Mouse (Mus musculus): ENCODE data around the gene Cela3b. TPM values are rescaled to one million over a fixed set of nuclear protein-coding genes. Genes with fewer than 3 reads are reported as not detected.

Cela3b gene
- total RNA-seq, 2 experiments from 2014 or later: not detected

DNA sequence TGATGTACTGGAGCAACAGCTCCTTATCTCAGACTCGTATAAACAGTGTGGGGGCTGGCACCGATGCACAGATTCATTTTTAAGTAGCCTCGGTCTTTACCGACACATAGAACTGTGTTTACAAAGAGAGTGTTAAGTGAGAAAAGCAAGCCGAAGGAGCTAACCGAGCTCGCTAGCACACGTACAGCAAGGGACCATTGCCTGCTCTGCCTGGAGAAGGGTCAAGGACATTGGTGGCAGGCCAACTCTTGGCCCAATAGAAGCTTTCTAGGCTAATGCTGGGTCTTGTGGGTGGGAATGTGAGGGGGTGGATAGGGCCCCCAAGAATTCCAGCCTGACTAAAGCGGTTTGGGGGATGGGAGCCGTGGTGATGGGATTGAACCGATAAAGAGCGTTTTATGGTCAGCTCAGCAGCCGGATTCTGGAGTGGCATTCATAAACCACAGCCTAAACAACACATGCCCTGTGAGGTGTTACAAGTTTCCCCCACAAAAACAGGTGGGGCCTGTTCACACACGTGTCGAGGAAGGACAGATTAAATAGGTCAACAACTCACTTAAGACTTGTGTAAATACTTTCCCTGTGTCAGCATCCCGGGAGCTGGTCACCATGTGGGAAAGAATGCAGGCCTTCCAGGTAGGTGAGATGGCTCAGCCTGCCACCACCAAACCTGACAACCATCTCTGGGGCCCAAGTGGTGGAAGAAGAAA, 31.8 kb upstream of the Cela3b start:
- DNase-seq (ENCODE audit: extremely low spot score in 1 of 2, low spot score in 1 of 2): no peak

DNA sequence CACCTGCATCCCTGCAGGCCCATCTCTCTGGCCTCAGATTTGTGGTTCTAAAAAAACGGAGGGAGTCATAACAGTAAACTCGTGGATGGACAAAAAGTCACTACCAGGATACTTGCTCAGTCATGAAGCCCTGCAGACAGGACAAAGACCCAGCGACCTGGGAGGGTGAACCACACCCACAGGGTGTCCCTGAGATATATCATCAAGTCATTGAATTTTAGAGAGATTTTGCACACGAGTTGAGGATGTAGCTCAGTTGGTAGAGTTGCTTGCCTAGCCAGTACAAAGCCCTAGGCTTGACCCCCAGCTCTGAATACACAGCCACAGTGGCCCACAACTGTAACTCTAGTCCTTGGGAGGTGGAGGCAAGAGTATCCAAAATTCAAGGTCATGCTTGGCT, 30.9 kb upstream of the Cela3b start:
- DNase-seq (ENCODE audit: extremely low spot score in 1 of 2, low spot score in 1 of 2): no peak

DNA sequence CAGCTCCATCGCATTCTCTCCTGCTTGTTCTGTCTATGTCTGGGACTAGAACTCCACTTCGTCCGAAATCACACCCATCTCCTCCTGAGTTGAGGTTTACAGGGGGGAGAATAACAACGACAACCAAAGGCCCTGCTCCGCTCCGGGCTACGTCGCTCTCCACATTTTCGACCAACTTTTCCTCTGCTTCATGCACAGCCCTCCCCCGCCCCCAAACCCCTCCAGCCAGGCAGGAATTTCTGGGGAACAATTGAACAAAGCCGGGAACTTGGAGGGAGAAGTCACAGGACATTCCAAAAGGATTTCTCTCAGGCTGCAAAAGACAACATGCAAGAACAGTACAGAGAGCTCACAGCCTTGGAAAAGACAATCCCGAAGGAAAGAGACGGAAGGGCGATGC, 30.3 kb upstream of the Cela3b start:
- DNase-seq (ENCODE audit: extremely low spot score in 1 of 2, low spot score in 1 of 2): no peak

DNA sequence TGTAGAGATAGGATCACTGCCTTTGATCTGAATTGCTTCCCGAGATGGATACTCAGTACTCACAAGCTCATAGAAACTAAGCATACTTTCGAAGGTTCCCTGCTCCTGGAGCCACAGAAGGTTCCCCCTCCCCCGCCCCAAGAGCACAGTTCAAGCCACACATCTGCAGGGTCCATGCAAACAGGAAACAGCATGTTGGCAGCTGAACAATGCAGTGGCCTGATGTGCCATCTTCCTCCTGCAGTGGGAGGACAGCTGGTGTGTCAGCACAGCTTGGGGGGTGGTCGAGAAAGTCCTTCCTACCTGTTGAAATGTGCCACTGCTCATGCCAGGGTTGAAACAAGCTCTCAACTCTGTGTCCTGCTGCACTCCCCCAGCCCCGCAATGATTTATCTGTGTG, 28.5 kb upstream of the Cela3b start:
- no peak for DNase-seq (ENCODE audit: extremely low spot score in 1 of 2, low spot score in 1 of 2)

DNA sequence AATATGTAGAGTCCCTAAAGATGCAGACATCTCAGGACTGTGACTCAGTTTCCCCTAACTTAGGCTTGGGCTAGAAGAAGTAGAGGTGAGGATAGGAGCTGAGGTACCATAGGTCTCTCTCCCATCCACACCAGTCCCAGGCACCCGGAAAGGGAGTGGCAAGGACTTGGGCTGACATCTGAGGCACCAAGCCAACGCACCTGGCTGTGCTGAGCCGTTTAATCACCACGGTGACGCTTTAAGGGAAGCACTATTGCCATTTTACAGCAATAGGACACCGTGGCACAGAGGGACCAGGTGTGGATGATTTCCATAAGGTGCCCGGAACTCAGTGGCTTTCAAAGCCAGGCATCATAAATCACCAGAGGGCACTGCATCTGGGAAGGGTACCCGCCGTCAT, 28.0 kb upstream of the Cela3b start:
- DNase-seq (ENCODE audit: extremely low spot score in 1 of 2, low spot score in 1 of 2): no peak

DNA sequence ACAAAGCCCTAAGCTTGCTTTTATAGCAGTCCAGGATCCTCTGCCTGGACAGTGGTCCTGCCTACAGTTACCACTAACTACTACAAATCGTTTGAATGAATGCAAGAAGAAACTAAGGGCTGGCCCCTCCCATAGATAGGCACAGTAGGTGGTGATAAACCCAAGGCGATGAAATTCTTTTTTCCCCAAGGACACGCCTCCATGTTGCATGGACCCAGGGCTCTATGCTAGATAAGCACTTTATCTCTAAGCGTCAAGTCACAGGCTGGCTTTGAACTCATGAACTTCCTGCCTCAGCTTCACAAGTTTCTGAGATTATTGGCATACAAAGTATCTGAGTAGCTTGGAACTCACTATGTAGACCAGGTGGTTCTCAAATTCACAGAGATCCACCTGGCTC, 27.0 kb upstream of the Cela3b start:
- no peak for DNase-seq (ENCODE audit: extremely low spot score in 1 of 2, low spot score in 1 of 2)

DNA sequence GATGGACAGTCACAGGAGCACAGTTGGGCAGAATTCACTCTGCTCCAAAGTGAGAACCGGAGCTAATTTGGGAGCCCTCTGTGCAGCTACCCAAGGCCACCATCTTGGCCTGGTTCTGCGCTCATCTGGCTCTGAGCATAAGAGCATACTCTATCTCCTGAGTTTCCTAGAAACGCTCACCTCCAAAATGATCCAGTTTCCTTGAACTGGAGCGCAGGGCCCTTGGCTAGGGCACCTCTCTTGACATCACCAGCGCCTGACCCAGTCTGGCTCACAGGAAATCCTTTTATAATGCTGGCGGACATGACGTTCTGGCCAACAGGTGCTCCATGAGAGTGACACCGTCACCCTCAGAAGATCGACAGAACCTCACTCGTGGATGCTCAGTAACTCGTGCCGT, 26.2 kb upstream of the Cela3b start:
- no peak for DNase-seq (ENCODE audit: extremely low spot score in 1 of 2, low spot score in 1 of 2)

DNA sequence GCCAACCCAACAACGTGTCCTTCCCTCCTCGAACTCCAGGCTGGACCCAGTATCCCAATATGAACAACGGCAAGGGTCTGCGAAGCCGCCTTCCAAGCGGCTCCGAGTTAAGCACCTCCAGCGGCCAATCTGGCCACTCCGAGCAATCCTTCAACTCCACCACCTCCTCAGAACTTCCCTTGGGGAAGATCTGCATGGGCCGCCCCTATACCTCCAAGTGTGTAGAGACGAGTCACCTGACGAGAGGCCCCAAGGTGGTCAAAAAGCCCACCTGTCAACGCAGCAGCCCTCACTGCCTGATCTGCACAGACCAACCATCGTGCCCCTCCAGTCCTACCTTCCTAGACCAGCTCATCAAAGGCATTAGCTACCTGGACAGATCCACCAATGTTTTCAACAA, 24.2 kb upstream of the Cela3b start:
- DNase-seq (ENCODE audit: extremely low spot score in 1 of 2, low spot score in 1 of 2): no peak

DNA sequence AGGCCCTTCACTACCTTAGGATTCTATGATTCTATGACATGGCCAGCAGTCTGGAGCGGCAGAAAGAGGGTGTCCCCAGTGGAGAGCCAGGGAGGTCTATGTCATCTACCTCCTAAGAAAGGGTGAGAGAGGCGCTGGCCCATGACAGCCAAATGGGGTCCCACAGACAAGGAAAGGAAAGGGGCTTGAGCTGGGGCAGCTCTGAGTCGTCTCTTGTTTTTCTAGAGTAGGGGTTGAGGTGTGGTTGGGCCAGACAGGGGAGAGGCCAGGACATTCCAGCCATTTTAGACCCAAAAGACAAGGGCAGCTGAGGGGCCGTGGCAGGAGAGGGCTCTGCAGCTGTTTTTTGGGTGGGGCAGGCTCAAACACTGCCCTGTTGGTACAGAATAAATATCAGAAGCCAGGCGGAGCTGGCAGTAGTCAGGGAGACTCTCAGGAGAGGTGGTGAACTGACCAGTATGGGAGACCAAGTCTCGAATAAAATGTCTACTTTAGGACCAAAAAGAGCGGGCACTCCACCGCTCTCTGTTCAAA, 23.0 kb upstream of the Cela3b start, which contains the start of gene 1700013G24Rik:
Gene 1700013G24Rik (plus strand): TSS at position 51 of the 534 bp plus-strand sequence.
- DNase-seq (ENCODE audit: extremely low spot score in 1 of 2, low spot score in 1 of 2): no peak

DNA sequence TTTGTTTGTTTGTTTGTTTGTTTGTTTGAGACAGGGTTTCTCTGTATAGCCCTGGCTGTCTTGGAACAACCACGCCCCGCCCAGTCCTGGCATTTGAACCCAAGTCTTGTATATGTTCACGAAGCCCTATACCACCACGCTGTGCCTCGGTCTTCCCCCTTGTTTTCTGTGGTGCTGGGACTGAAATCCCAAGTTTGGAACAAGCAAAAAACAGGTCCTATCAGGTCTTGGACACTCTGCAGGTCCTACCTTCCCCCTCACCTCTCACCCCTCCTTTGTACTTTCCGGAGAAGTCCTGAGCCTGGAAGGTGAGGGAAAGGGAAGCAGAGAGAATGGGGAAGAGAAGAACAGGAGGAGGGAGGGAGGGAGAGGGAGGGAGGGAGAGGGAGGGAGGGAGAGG, 21.9 kb upstream of the Cela3b start:
- DNase-seq (ENCODE audit: extremely low spot score in 1 of 2, low spot score in 1 of 2): no peak

DNA sequence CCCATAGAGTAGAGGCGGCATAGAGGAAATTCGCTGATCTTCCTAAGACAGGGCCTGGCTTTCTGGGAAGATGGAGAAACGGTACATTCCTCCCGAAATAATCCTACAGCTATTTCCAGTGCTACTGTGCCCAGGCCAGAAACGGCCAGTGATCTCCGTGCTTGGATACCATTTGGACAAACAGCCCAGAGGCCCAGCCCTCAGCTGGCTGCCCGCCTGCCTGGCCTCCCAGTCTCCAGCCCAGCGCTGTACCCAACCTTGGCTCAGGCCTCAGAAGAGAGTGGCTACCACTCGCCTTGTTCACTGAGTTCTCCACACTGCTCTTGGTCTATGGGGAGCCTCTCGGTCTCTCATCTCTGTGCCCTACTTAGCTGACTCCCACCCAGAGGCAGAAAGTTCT, 19.4 kb upstream of the Cela3b start:
- DNase-seq (ENCODE audit: extremely low spot score in 1 of 2, low spot score in 1 of 2): no peak

DNA sequence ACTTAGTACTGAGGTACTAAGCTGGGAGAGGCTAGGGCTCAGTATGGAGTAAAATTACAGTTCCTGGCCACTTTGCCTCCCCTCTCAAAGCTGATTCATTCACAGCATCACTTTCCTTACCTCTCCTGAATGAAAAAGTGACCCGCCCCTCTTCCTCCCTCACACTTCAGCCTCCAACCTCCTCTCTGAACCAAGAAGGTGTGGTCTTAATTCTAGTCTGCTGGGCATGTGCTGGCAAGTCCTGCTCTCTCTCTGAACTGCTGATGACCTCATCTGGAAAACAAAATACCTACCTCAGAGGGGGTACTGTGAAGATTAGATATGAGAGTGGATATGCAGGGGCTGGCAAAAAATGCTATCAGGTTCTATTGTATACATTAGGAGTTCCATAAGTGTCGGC, 18.8 kb upstream of the Cela3b start:
- no peak for DNase-seq (ENCODE audit: extremely low spot score in 1 of 2, low spot score in 1 of 2)

DNA sequence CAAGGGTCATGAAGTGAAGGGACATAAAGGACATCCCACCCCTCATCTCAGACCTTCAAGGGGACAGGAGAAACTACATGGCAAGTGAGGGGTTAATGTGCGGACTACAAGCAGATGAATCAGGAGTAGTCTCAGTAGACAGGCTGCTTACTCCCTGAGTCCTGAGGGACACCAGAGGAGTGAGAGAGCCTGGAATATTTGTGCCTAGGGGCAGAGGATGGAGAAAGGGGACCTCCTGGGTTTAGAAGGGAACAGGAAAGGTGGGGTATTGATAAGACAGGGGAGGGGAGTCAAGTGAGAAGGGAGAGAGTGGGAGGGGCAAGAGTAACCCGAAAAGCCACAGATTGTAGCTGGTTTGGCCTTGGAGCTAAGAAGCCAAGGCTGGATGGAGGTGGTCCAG, 18.3 kb upstream of the Cela3b start:
- DNase-seq (ENCODE audit: extremely low spot score in 1 of 2, low spot score in 1 of 2): no peak

DNA sequence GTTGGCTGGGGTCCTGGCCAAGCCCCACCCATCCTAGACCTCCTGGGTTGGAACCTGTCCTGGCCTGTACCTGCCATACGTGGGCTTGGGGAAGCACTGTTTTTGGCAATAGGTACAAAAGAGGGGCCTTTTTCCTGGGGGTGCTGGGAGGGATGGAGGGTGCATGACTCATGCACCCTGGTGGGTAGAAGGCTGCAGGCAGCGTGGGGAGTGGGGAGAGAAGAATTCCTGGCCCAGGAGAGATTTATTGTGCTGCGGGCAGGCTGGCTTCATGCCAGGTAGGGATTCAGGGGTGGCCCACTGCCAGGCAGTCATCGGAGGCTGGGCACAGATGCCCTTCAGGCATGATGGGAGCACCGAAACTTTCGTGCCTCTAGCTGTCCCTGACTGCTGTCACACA, 17.9 kb upstream of the Cela3b start:
- no peak for DNase-seq (ENCODE audit: extremely low spot score in 1 of 2, low spot score in 1 of 2)

DNA sequence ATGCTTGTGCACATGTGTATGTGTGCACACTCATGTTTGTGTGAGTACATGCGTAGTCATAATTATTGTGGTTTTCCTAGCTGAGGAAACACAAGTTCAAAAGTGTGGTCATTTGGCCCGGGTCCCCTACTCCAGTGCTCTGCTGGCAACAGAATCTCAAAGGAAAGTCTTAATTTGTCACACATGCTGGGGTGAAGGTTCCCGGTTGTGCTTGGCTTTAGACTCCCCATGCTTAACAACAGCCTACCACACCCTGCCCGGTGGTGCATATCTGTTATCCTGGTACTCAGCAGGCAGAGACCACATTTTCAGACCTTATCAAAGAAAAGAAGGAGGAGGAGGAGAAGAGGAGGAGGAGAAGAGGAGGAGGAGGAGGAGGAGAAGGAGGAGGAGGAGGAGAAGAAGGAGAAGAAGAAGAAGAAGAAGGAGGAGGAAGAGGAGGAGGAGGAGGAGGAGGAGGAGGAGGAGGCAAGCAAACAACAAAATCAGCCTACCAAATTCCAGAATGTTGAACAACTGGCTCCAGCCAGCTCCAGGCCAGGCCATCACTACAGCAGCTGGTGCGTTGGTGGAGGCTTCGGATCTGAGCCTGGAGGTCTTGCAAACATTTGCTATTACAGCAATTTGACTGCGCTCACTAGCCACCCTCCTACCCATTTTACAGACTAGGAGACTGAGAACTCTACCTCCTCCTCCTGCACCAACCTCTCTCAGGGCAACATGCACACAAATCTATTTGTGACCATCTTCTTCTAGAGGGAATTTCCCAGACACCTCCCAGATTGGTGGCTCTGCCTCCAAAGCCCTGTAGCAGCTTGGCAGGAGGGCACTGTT, 17.2 kb upstream of the Cela3b start:
- no peak for DNase-seq (ENCODE audit: extremely low spot score in 1 of 2, low spot score in 1 of 2)

DNA sequence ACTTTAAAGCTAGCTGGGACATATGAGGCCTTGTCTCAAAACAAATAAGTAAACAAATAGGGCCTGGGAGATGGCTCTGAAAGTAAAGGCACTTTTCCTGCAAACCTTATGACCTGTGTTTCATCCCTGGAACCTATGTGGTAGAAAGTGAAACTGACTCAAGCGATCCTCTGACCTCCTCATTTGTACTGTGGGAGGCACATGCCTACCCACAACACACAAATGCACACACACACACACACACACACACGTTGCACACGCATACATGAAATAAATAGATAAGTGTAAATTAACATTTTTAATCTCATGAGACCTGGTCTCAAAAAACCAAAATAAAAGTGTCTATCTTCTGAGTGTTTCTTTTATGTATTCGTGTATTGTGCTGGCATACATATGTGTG, 15.5 kb upstream of the Cela3b start:
- DNase-seq (ENCODE audit: extremely low spot score in 1 of 2, low spot score in 1 of 2): no peak

DNA sequence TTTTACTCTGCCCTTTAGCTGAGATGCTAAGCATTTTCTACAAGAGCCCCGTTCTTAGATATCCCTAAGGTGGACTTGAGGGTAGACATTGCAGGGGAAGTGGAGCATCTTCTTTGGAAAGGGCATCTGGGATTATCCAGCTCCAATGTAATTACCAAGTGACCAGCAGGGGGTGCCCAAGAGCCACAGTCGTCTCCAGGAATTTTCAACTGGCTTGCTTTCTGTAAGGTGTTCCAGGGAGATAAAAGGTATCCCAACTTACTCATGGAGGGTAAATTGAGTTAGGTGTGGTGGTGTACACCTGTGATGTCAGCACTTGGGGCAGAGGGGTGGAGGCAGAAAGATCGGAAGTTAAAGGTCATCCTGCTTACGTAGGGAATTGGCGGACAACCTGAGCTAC, 13.3 kb upstream of the Cela3b start:
- DNase-seq (ENCODE audit: extremely low spot score in 1 of 2, low spot score in 1 of 2): peak; percentile 81 to 97

DNA sequence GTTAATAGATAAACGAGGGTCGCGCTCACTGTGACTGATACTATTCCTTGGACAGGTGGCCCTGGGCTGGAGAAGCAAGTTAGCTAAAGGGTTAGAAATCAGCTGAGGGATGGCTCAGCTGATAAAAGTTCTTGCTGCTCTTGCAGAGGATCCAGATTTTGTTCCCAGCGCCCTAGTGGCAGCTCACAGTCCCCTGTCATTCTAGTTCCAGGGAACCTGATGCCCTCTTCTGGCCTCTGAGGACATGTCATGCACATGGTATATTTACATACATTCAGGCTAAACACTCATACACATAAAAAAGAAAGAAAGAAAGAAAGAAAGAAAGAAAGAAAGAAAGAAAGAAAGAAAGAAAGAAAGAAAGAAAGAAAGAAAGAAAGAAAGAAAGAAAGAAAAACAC, 11.0 kb upstream of the Cela3b start:
- DNase-seq (ENCODE audit: extremely low spot score in 1 of 2, low spot score in 1 of 2): no peak

DNA sequence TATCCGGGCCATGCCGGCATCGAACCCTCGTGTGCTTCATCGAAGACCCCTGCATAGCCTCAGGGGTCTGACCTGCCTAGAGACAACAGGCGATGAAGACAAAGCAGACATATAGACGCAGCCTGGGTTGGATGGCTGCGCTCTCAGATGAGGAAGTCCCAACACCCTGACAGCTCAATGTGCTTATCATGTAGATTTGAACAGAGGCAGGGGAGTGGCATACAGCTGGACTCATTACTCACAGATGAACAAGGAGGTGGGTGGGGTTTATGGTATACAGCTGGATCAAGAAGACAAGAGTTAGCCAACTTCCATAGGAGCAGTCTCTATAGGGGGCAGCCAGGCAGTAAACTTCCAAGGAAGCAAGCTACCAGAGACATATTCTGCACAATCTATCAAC, 8.5 kb upstream of the Cela3b start:
- DNase-seq (ENCODE audit: extremely low spot score in 1 of 2, low spot score in 1 of 2): no peak

DNA sequence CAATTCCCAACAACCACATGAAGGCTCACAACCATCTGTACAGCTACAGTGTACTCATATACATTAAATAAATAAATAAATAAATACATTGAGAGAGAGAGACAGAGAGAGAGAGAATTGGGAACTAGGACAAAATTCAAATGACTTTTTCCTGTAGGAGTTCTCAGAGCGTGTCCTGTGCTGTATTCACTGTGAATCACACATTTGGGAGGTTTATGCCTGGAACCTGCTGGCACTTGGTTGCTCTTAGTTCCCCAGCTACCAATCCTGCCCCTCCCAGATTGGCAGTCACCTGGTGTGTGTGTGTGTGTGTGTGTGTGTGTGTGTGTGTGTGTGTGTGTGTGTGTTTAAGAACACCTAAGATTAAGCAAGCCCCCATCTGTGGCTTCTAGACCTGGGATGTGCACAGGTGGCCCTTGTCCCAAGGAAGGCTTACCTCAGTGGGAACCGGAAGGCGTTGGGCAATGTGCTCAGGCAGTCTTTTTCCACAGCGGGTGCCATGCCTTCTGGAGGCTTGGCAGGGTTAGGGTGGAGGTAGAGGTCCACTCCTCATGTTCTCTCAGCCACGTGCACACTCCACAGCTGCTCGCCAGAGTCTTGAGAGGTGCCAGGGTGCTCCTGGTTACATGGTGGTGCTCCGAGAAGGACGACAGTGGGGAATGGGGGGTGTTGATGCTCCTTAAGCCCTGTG, 6.8 kb upstream of the Cela3b start:
- no peak for DNase-seq (ENCODE audit: extremely low spot score in 1 of 2, low spot score in 1 of 2)

Measured in layer of hippocampus, postnatal 25 days (tissue).